31 mouse cellular contexts compared by ENCODE assay signal in genomic region chr4:116182079-116182478, GRCm38 (mm10). TPM values are rescaled to one million over a fixed set of nuclear protein-coding genes. Genes with fewer than 3 reads are reported as not detected.
DNase-seq lines count a peak whose midpoint lies in the region; ATAC-seq and TF ChIP-seq lines count a peak whose summit lies in the region.
"Had no signal": no experiment of that assay in that cellular context is flagged by ENCODE, and none has a peak within 500 bp of the region (broad histone marks: within the 10 kb centered on the region; RNA-seq: fewer than 3 reads in every experiment).

No protein-coding gene starts in this region.

- 78% methylated on average over 3 of the region's 3 CpGs for WGBS in heart, adult 2 months
- WGBS in embryonic facial prominence, embryonic 10.5 days = 27% methylated on average over 3 of the region's 3 CpGs
- 70% methylated on average over 3 of the region's 3 CpGs for WGBS in intestine, embryonic 16.5 days

- peak overlapping the region; percentile 72 for H3K27ac ChIP-seq in heart, adult 2 months
- peak overlapping the region; percentile 36; the same call in 1 of the 2 replicates for H3K27ac ChIP-seq in layer of hippocampus, adult 2 months
- peak overlapping the region; percentile 20; the same call in 1 of the 2 replicates for H3K27ac ChIP-seq in embryonic facial prominence, embryonic 10.5 days (replicated peaks)
- no peak overlapping the region for H3K27ac ChIP-seq in intestine, embryonic 16.5 days (ENCODE audit: low read length)
- H3K27ac ChIP-seq: hindbrain, embryonic 15.5 days; liver, embryonic 12.5 days; neural tube, embryonic 13.5 days had no signal

- no peak overlapping the region for H3K4me2 ChIP-seq in intestine, embryonic 16.5 days (ENCODE audit: low read depth, low read length)
- H3K4me2 ChIP-seq: liver, embryonic 12.5 days had no signal

- H3K4me1 ChIP-seq in heart, adult 2 months (ENCODE audit: control insufficient read depth, insufficient read depth, low read length) = peaks cover 9% of the 10 kb centered on the region
- H3K4me1 ChIP-seq in embryonic facial prominence, embryonic 10.5 days = peaks cover 33% of the 10 kb centered on the region
- peaks cover 3% of the 10 kb centered on the region for H3K4me1 ChIP-seq in intestine, embryonic 16.5 days (ENCODE audit: control insufficient read depth, insufficient read depth, low read length)

- H3K36me3 ChIP-seq in heart, adult 2 months (ENCODE audit: control insufficient read depth, insufficient read depth, low read length) = no peaks in the 10 kb centered on the region
- H3K36me3 ChIP-seq in embryonic facial prominence, embryonic 10.5 days (replicated peaks) = no peaks in the 10 kb centered on the region
- H3K36me3 ChIP-seq in intestine, embryonic 16.5 days (ENCODE audit: control insufficient read depth, insufficient read depth, low read length) = no peaks in the 10 kb centered on the region
- H3K36me3 ChIP-seq: heart, embryonic 15.5 days; hindbrain, embryonic 10.5 days; hindbrain, embryonic 15.5 days; kidney, embryonic 15.5 days; liver, embryonic 12.5 days; neural tube, embryonic 13.5 days had no signal

- TF ChIP-seq POLR2A in heart, adult 2 months (IDR thresholded peaks at IDR 0.05; ENCODE audit: insufficient read depth, low read depth, low read length) = no peak

- DNase-seq in heart, adult 2 months = no peak
- no peak for DNase-seq in heart, adult 11 months
- no peak for DNase-seq in layer of hippocampus, adult 2 months (ENCODE audit: low spot score in 2 of 2)
- no peak for DNase-seq in layer of hippocampus, postnatal 36 days
- DNase-seq in Muller cell, postnatal 12 days (ENCODE audit: inconsistent ontology term) = peak; percentile 36
- DNase-seq in embryonic facial prominence, embryonic 10.5 days (ENCODE audit: low spot score) = no peak
- DNase-seq: left cerebral cortex, postnatal 4 days; liver, postnatal 0 days; thymus, adult 2 months; thymus, postnatal 36 days had no signal

- no peak overlapping the region for H3K9ac ChIP-seq in heart, adult 2 months (ENCODE audit: low read depth, low read length)
- H3K9ac ChIP-seq in intestine, embryonic 16.5 days (ENCODE audit: low read depth, low read length) = no peak overlapping the region
- H3K9ac ChIP-seq: liver, embryonic 12.5 days; liver, postnatal 0 days; neural tube, embryonic 13.5 days had no signal

- no peak for TF ChIP-seq CTCF in heart, adult 2 months (IDR thresholded peaks at IDR 0.05)
- no peak for TF ChIP-seq CTCF in layer of hippocampus, adult 2 months (conservative IDR thresholded peaks at IDR 0.05)

- intact Hi-C loops in heart, adult 2 months (cut with DNase I) = no loop called here

- no peaks in the 10 kb centered on the region for H3K27me3 ChIP-seq in heart, adult 2 months (ENCODE audit: control insufficient read depth, insufficient read depth, low read length)
- 0 out of 2 replicates have a peak, but pooled peaks cover 7% of the 10 kb centered on the region for H3K27me3 ChIP-seq in embryonic facial prominence, embryonic 10.5 days (replicated peaks; ENCODE audit: low read depth, poor library complexity, severe bottlenecking)
- H3K27me3 ChIP-seq in intestine, embryonic 16.5 days (replicated peaks; ENCODE audit: control insufficient read depth, insufficient read depth, low read length) = no peaks in the 10 kb centered on the region
- H3K27me3 ChIP-seq: heart, embryonic 15.5 days; hindbrain, embryonic 15.5 days; kidney, embryonic 15.5 days; neural tube, embryonic 13.5 days had no signal

- no peak for TF ChIP-seq EP300 in heart, adult 2 months (IDR thresholded peaks at IDR 0.05; ENCODE audit: insufficient read depth, low read depth, low read length)

- H3K9me3 ChIP-seq in embryonic facial prominence, embryonic 10.5 days = no peaks in the 10 kb centered on the region
- H3K9me3 ChIP-seq in intestine, embryonic 16.5 days (ENCODE audit: control insufficient read depth, low read length) = no peaks in the 10 kb centered on the region
- H3K9me3 ChIP-seq: heart, embryonic 15.5 days; hindbrain, embryonic 10.5 days; hindbrain, embryonic 15.5 days; kidney, embryonic 15.5 days; liver, embryonic 12.5 days; neural tube, embryonic 13.5 days had no signal

- H3K4me3 ChIP-seq in heart, adult 2 months = no peak overlapping the region
- H3K4me3 ChIP-seq in layer of hippocampus, adult 2 months = no peak overlapping the region
- H3K4me3 ChIP-seq in embryonic facial prominence, embryonic 10.5 days = no peak overlapping the region
- H3K4me3 ChIP-seq in intestine, embryonic 16.5 days (ENCODE audit: low read length) = no peak overlapping the region
- H3K4me3 ChIP-seq: erythroblast, embryonic 14.5 days; kidney, embryonic 15.5 days; liver, embryonic 12.5 days; neural tube, embryonic 13.5 days had no signal

- ATAC-seq in intestine, embryonic 16.5 days = no peak
- ATAC-seq: forebrain, embryonic 16.5 days; inflammation-experienced regulatory T-cells, adult 6 months; liver, embryonic 12.5 days; liver, postnatal 0 days; midbrain, embryonic 16.5 days had no signal

- H3K79me2 ChIP-seq in heart, adult 2 months (replicated peaks; ENCODE audit: control insufficient read depth, insufficient read depth, low read length) = no peaks in the 10 kb centered on the region

RNA-seq across cellular contexts. Expression of gene Gm49337, which starts 8.9 kb away (rescaled TPM):
- under 1 TPM; 0.16 to 0.37 TPM for total RNA-seq in heart, adult 2 months (2021)
- polyA plus RNA-seq in heart, adult 2 months (2012; rRNA removed) = not detected in 2 replicates
- 1 to 10 TPM in 1 of 2 experiments, not detected in 1; 3.2 TPM for total RNA-seq in layer of hippocampus, adult 2 months (2021)
- total RNA-seq in layer of hippocampus, postnatal 36 days (2021) = 1 to 10 TPM in 1 of 2 experiments, not detected in 1; 1.2 TPM
- polyA plus RNA-seq in embryonic facial prominence, embryonic 10.5 days (2016; fragmentation: Nextera tagmentation; extraction: Ambion mirVana) = not detected in 2 replicates
- not detected in 2 replicates for polyA plus RNA-seq in intestine, embryonic 16.5 days (2015; fragmentation: Nextera tagmentation; extraction: Ambion mirVana)
- total RNA-seq: adrenal gland, postnatal 10 days; gastrocnemius, postnatal 10 days had no signal
- polyA plus RNA-seq: embryonic facial prominence, embryonic 14.5 days; erythroblast, embryonic 14.5 days; forebrain, embryonic 11.5 days; forebrain, embryonic 16.5 days; heart, embryonic 15.5 days; hindbrain, embryonic 10.5 days; hindbrain, embryonic 15.5 days; inflammation-experienced regulatory T-cells, adult 6 months; kidney, embryonic 15.5 days; limb, embryonic 14.5 days; liver, embryonic 12.5 days; liver, postnatal 0 days; lung, embryonic 16.5 days; midbrain, embryonic 16.5 days; neural tube, embryonic 13.5 days; thymus, adult 2 months had no signal

RNA-seq across cellular contexts. Expression of gene 1700042G07Rik, which starts 8.9 kb away (rescaled TPM):
- not detected for total RNA-seq in heart, adult 2 months (2021)
- 0.45 TPM in 1 of 2 replicates, not detected in the other for polyA plus RNA-seq in heart, adult 2 months (2012; rRNA removed)
- not detected for total RNA-seq in layer of hippocampus, adult 2 months (2021)
- not detected for total RNA-seq in layer of hippocampus, postnatal 36 days (2021)
- not detected in 2 replicates for polyA plus RNA-seq in embryonic facial prominence, embryonic 10.5 days (2016; fragmentation: Nextera tagmentation; extraction: Ambion mirVana)
- not detected in 2 replicates for polyA plus RNA-seq in intestine, embryonic 16.5 days (2015; fragmentation: Nextera tagmentation; extraction: Ambion mirVana)
- total RNA-seq: adrenal gland, postnatal 10 days; common myeloid progenitor, adult 5-6 weeks; gastrocnemius, postnatal 10 days; granulocyte monocyte progenitor cell, adult 5-6 weeks; layer of hippocampus, adult 8-10 months; layer of hippocampus, postnatal 25 days; left cerebral cortex, postnatal 4 days had no signal
- polyA plus RNA-seq: embryonic facial prominence, embryonic 14.5 days; erythroblast, embryonic 14.5 days; forebrain, embryonic 11.5 days; forebrain, embryonic 16.5 days; heart, embryonic 15.5 days; hindbrain, embryonic 10.5 days; hindbrain, embryonic 15.5 days; inflammation-experienced regulatory T-cells, adult 6 months; kidney, embryonic 15.5 days; limb, embryonic 14.5 days; liver, embryonic 12.5 days; liver, postnatal 0 days; lung, embryonic 16.5 days; midbrain, embryonic 16.5 days; neural tube, embryonic 13.5 days; thymus, adult 2 months had no signal

RNA-seq across cellular contexts. Expression of gene Tspan1, which starts 14.7 kb away (rescaled TPM):
- total RNA-seq in heart, adult 2 months (2021) = not detected
- polyA plus RNA-seq in heart, adult 2 months (2012; rRNA removed) = 4.9 TPM in 1 of 2 replicates, not detected in the other
- total RNA-seq in layer of hippocampus, adult 2 months (2021) = under 1 TPM in 1 of 2 experiments, not detected in 1; 0.33 TPM
- total RNA-seq in layer of hippocampus, postnatal 36 days (2021) = not detected
- polyA plus RNA-seq in embryonic facial prominence, embryonic 10.5 days (2016; fragmentation: Nextera tagmentation; extraction: Ambion mirVana) = 0.11 and 0.24 TPM in 2 replicates
- 48.9 and 52.5 TPM in 2 replicates for polyA plus RNA-seq in intestine, embryonic 16.5 days (2015; fragmentation: Nextera tagmentation; extraction: Ambion mirVana)
- total RNA-seq: adrenal gland, postnatal 10 days; common myeloid progenitor, adult 5-6 weeks; gastrocnemius, postnatal 10 days; granulocyte monocyte progenitor cell, adult 5-6 weeks; layer of hippocampus, adult 8-10 months; layer of hippocampus, postnatal 25 days; left cerebral cortex, postnatal 4 days had no signal
- polyA plus RNA-seq: erythroblast, embryonic 14.5 days; hindbrain, embryonic 10.5 days; inflammation-experienced regulatory T-cells, adult 6 months; limb, embryonic 14.5 days; liver, embryonic 12.5 days; liver, postnatal 0 days; midbrain, embryonic 16.5 days; neural tube, embryonic 13.5 days had no signal

RNA-seq across cellular contexts. Expression of gene Lurap1, which starts 30.9 kb away (rescaled TPM):
- 1 to 10 TPM; 4.5 to 5.4 TPM for total RNA-seq in heart, adult 2 months (2021)
- 2.0 and 2.9 TPM in 2 replicates for polyA plus RNA-seq in heart, adult 2 months (2012; rRNA removed)
- total RNA-seq in layer of hippocampus, adult 2 months (2021) = 10 to 100 TPM; 23.4 to 25.8 TPM
- 10 to 100 TPM; 21.8 to 23.8 TPM for total RNA-seq in layer of hippocampus, postnatal 36 days (2021)
- polyA plus RNA-seq in embryonic facial prominence, embryonic 10.5 days (2016; fragmentation: Nextera tagmentation; extraction: Ambion mirVana) = 1.7 and 2.2 TPM in 2 replicates
- polyA plus RNA-seq in intestine, embryonic 16.5 days (2015; fragmentation: Nextera tagmentation; extraction: Ambion mirVana) = 1.1 and 1.4 TPM in 2 replicates
- total RNA-seq: granulocyte monocyte progenitor cell, adult 5-6 weeks had no signal
- polyA plus RNA-seq: erythroblast, embryonic 14.5 days had no signal

RNA-seq across cellular contexts. Expression of gene Pik3r3, which starts 39.3 kb away (rescaled TPM):
- total RNA-seq in heart, adult 2 months (2021) = 10 to 100 TPM; 10.1 to 11.6 TPM
- 9.3 and 15.3 TPM in 2 replicates for polyA plus RNA-seq in heart, adult 2 months (2012; rRNA removed)
- total RNA-seq in layer of hippocampus, adult 2 months (2021) = 10 to 100 TPM; 31.3 to 33.8 TPM
- 10 to 100 TPM; 36.5 to 37.6 TPM for total RNA-seq in layer of hippocampus, postnatal 36 days (2021)
- 43.7 and 45.7 TPM in 2 replicates for polyA plus RNA-seq in embryonic facial prominence, embryonic 10.5 days (2016; fragmentation: Nextera tagmentation; extraction: Ambion mirVana)
- 4.4 and 4.8 TPM in 2 replicates for polyA plus RNA-seq in intestine, embryonic 16.5 days (2015; fragmentation: Nextera tagmentation; extraction: Ambion mirVana)
